ENCODE assay signal across 8 mouse cellular contexts in genomic region chrX:73798502-73798901, GRCm38 (mm10). TPM values are rescaled to one million over a fixed set of nuclear protein-coding genes. Genes with fewer than 3 reads are reported as not detected.
DNase-seq lines count a peak whose midpoint lies in the region; ATAC-seq and TF ChIP-seq lines count a peak whose summit lies in the region.

No protein-coding gene starts in this region.

- H3K9ac ChIP-seq in CH12.LX (ENCODE audit: insufficient read depth, low read depth), result no peak overlapping the region
- H3K9ac ChIP-seq in embryonic facial prominence, embryonic 14.5 days (ENCODE audit: low read depth, low read length), result no peak overlapping the region
- H3K9ac ChIP-seq in heart, embryonic 14.5 days (ENCODE audit: low read length), result no peak overlapping the region
- H3K9ac ChIP-seq in kidney, embryonic 16.5 days (replicated peaks; ENCODE audit: low read length), result no peak overlapping the region

- dilution Hi-C loops in CH12.LX (cut with MboI; ENCODE audit: extremely low pct_ligation_motif_present, extremely low pct_unique_long_range_greater_than_20kb, low sequenced_read_pairs), result no loop called here

- 37% methylated on average over 8 of the region's 9 CpGs for WGBS in embryonic facial prominence, embryonic 14.5 days
- WGBS in heart, embryonic 14.5 days, result 47% methylated on average over 9 of the region's 9 CpGs
- WGBS in kidney, embryonic 16.5 days, result 39% methylated on average over 9 of the region's 9 CpGs
- WGBS in lung, adult 2 months, result 47% methylated on average over 9 of the region's 9 CpGs

- TF ChIP-seq POLR2A in CH12.LX (IDR thresholded peaks at IDR 0.05; ENCODE audit: low read depth, low read length), result no peak
- no peak for TF ChIP-seq POLR2A in lung, adult 2 months (IDR thresholded peaks at IDR 0.05; ENCODE audit: borderline replicate concordance, extremely low read depth, low read depth, low read length)

- DNase-seq in CH12.LX (ENCODE audit: extremely low read depth), result peak; percentile 55
- peak; percentile 74 to 88 for DNase-seq in adrenal gland, postnatal 36 days
- peak; percentile 40 for DNase-seq in embryonic facial prominence, embryonic 14.5 days (ENCODE audit: low spot score)
- DNase-seq in lung, adult 2 months, result peak; percentile 59
- peak; percentile 57 to 76 for DNase-seq in thymus, postnatal 10 days (ENCODE audit: low spot score in 2 of 2)

- H3K36me3 ChIP-seq in CH12.LX (replicated peaks in 1 of 2; ENCODE audit: control insufficient read depth in 1 of 2, insufficient read depth in 1 of 2, low read length in 1 of 2), result peaks cover 3 to 36% of the 10 kb centered on the region in 2 experiments
- no peaks in the 10 kb centered on the region for H3K36me3 ChIP-seq in embryonic facial prominence, embryonic 14.5 days (ENCODE audit: control insufficient read depth, insufficient read depth, low read length)
- no peaks in the 10 kb centered on the region for H3K36me3 ChIP-seq in heart, embryonic 14.5 days (ENCODE audit: control insufficient read depth, insufficient read depth, low read length)
- H3K36me3 ChIP-seq in kidney, embryonic 16.5 days (ENCODE audit: insufficient read depth, low read length), result no peaks in the 10 kb centered on the region

- ATAC-seq in embryonic facial prominence, embryonic 14.5 days (ENCODE audit: low read depth), result peak; percentile 88
- ATAC-seq in heart, embryonic 14.5 days (ENCODE audit: insufficient number of reproducible peaks, insufficient read depth, low FRiP score, low read depth), result peak; percentile 77; the same call in 1 of the 2 replicates
- ATAC-seq in kidney, embryonic 16.5 days (ENCODE audit: low FRiP score, low TSS enrichment), result peak; percentile 83
- ATAC-seq in neutrophil, adult 5-6 weeks (ENCODE audit: extremely low read depth, insufficient number of reproducible peaks, low FRiP score, poor library complexity, severe bottlenecking), result peak; percentile 70; the same call in 1 of the 2 replicates

- no peak for TF ChIP-seq EP300 in CH12.LX (IDR thresholded peaks at IDR 0.05; ENCODE audit: low read length)

- no peaks in the 10 kb centered on the region for H3K4me1 ChIP-seq in CH12.LX (ENCODE audit: control insufficient read depth in 1 of 2, insufficient read depth in 2 of 2)
- no peaks in the 10 kb centered on the region for H3K4me1 ChIP-seq in embryonic facial prominence, embryonic 14.5 days (ENCODE audit: control insufficient read depth, insufficient read depth, low read length)
- no peaks in the 10 kb centered on the region; a peak in 1 of 4 replicates for H3K4me1 ChIP-seq in heart, embryonic 14.5 days (ENCODE audit: control insufficient read depth in 2 of 2, insufficient read depth in 2 of 2, low read length in 2 of 2)
- no peaks in the 10 kb centered on the region for H3K4me1 ChIP-seq in kidney, embryonic 16.5 days (ENCODE audit: insufficient read depth, low read length)
- no peaks in the 10 kb centered on the region for H3K4me1 ChIP-seq in lung, adult 2 months (ENCODE audit: control insufficient read depth, insufficient read depth, low read length)

- no peak overlapping the region for H3K4me3 ChIP-seq in CH12.LX (replicated peaks in 1 of 3; ENCODE audit: low read depth in 2 of 3, low read length in 2 of 3, poor library complexity in 1 of 3)
- no peak overlapping the region for H3K4me3 ChIP-seq in embryonic facial prominence, embryonic 14.5 days (ENCODE audit: low read depth, low read length)
- H3K4me3 ChIP-seq in heart, embryonic 14.5 days (ENCODE audit: control insufficient read depth in 1 of 2, insufficient read depth in 1 of 2, low read depth in 1 of 2, low read length in 2 of 2), result no peak overlapping the region
- no peak overlapping the region for H3K4me3 ChIP-seq in kidney, embryonic 16.5 days (ENCODE audit: low read length)
- no peak overlapping the region for H3K4me3 ChIP-seq in lung, adult 2 months (replicated peaks; ENCODE audit: extremely low read depth, low read depth, low read length)

- in situ Hi-C loops in CH12.LX (cut with MboI; ENCODE audit: low pct_ligation_motif_present, low pct_unique_long_range_greater_than_20kb, low sequenced_read_pairs), result loop anchor here (25.0 kb wide), 1 partner anchor 589 kb away; the partner anchor contains the start of genes Fam3a and Ikbkg

- H3K79me2 ChIP-seq in CH12.LX (replicated peaks; ENCODE audit: control insufficient read depth, extremely low read depth, insufficient read depth, poor library complexity, severe bottlenecking), result no peaks in the 10 kb centered on the region

- TF ChIP-seq RAD21 in CH12.LX (IDR thresholded peaks at IDR 0.05; ENCODE audit: low read depth, low read length), result peak; percentile 71

- peak; percentile 4 to 77; a peak in 2 of 4 replicates for TF ChIP-seq CTCF in CH12.LX (conservative IDR thresholded peaks at IDR 0.05 in 1 of 2, IDR thresholded peaks at IDR 0.05 in 1 of 2; ENCODE audit: low read depth in 2 of 2, low read length in 2 of 2)
- TF ChIP-seq CTCF in lung, adult 2 months (IDR thresholded peaks at IDR 0.05; ENCODE audit: insufficient read depth, low read length), result peak; percentile 60

- no peaks in the 10 kb centered on the region for H3K9me3 ChIP-seq in CH12.LX (replicated peaks; ENCODE audit: low read length)
- no peaks in the 10 kb centered on the region for H3K9me3 ChIP-seq in embryonic facial prominence, embryonic 14.5 days (ENCODE audit: control insufficient read depth, low read length)
- no peaks in the 10 kb centered on the region for H3K9me3 ChIP-seq in heart, embryonic 14.5 days (ENCODE audit: control insufficient read depth, low read length)
- H3K9me3 ChIP-seq in kidney, embryonic 16.5 days (ENCODE audit: low read length), result no peaks in the 10 kb centered on the region

- no peaks in the 10 kb centered on the region for H3K27me3 ChIP-seq in CH12.LX (replicated peaks)
- no peaks in the 10 kb centered on the region; the same call in 1 of the 2 replicates for H3K27me3 ChIP-seq in embryonic facial prominence, embryonic 14.5 days (replicated peaks; ENCODE audit: control insufficient read depth, insufficient read depth, low read length)
- no peaks in the 10 kb centered on the region for H3K27me3 ChIP-seq in heart, embryonic 14.5 days (ENCODE audit: control insufficient read depth, insufficient read depth, low read length)
- 0 out of 2 replicates have a peak, but pooled peaks cover 3% of the 10 kb centered on the region for H3K27me3 ChIP-seq in kidney, embryonic 16.5 days (ENCODE audit: insufficient read depth, low read length)

- H3K27ac ChIP-seq in CH12.LX (ENCODE audit: insufficient read depth, low read depth), result no peak overlapping the region
- no peak overlapping the region for H3K27ac ChIP-seq in embryonic facial prominence, embryonic 14.5 days (replicated peaks; ENCODE audit: low read depth, low read length)
- no peak overlapping the region for H3K27ac ChIP-seq in heart, embryonic 14.5 days (replicated peaks in 1 of 2; ENCODE audit: control insufficient read depth in 1 of 2, insufficient read depth in 1 of 2, low read depth in 2 of 2, low read length in 2 of 2)
- no peak overlapping the region for H3K27ac ChIP-seq in kidney, embryonic 16.5 days (ENCODE audit: low read length)

- H3K4me2 ChIP-seq in CH12.LX (ENCODE audit: insufficient read depth, low read depth, poor library complexity, severe bottlenecking), result no peak overlapping the region
- H3K4me2 ChIP-seq in embryonic facial prominence, embryonic 14.5 days (ENCODE audit: low read depth, low read length), result no peak overlapping the region
- H3K4me2 ChIP-seq in heart, embryonic 14.5 days (ENCODE audit: low read length), result no peak overlapping the region
- no peak overlapping the region for H3K4me2 ChIP-seq in kidney, embryonic 16.5 days (replicated peaks; ENCODE audit: low read depth, low read length)

RNA-seq across cellular contexts. Expression of gene Ssr4, which starts 11.7 kb away (rescaled TPM):
- total RNA-seq in CH12.LX (2012; rRNA removed) (281 and 350 TPM in 2 replicates), CH12.LX (2014; rRNA removed) (389 and 428 TPM in 2 replicates)
- 260 and 291 TPM in 2 replicates for polyA plus RNA-seq in CH12.LX (2012; ENCODE audit: insufficient read length, low read depth)
- 100 to 1,000 TPM; 161 to 166 TPM for total RNA-seq in adrenal gland, postnatal 36 days (2021)
- polyA plus RNA-seq in embryonic facial prominence, embryonic 14.5 days (2014; fragmentation: Nextera tagmentation; extraction: Ambion mirVana), result 259 and 277 TPM in 2 replicates
- 186 and 206 TPM in 2 replicates for polyA plus RNA-seq in heart, embryonic 14.5 days (2014; fragmentation: Nextera tagmentation; extraction: Ambion mirVana)
- polyA plus RNA-seq in kidney, embryonic 16.5 days (2015; fragmentation: Nextera tagmentation; extraction: Ambion mirVana), result 182 and 199 TPM in 2 replicates
- 153 and 171 TPM in 2 replicates for polyA plus RNA-seq in lung, adult 2 months (2012; rRNA removed)
- 73.1 and 84.8 TPM in 2 replicates for total RNA-seq in neutrophil, adult 5-6 weeks (2017)

RNA-seq across cellular contexts. Expression of gene Idh3g, which starts 11.8 kb away (rescaled TPM):
- total RNA-seq in CH12.LX (2012; rRNA removed), result 191 and 219 TPM in 2 replicates
- 225 and 237 TPM in 2 replicates for total RNA-seq in CH12.LX (2014; rRNA removed)
- 191 and 209 TPM in 2 replicates for polyA plus RNA-seq in CH12.LX (2012; ENCODE audit: insufficient read length, low read depth)
- 100 to 1,000 TPM; 412 to 482 TPM for total RNA-seq in adrenal gland, postnatal 36 days (2021)
- 193 and 211 TPM in 2 replicates for polyA plus RNA-seq in embryonic facial prominence, embryonic 14.5 days (2014; fragmentation: Nextera tagmentation; extraction: Ambion mirVana)
- 498 and 508 TPM in 2 replicates for polyA plus RNA-seq in heart, embryonic 14.5 days (2014; fragmentation: Nextera tagmentation; extraction: Ambion mirVana)
- polyA plus RNA-seq in kidney, embryonic 16.5 days (2015; fragmentation: Nextera tagmentation; extraction: Ambion mirVana), result 270 and 296 TPM in 2 replicates
- 144 and 247 TPM in 2 replicates for polyA plus RNA-seq in lung, adult 2 months (2012; rRNA removed)
- total RNA-seq in neutrophil, adult 5-6 weeks (2017), result 138 and 153 TPM in 2 replicates

RNA-seq across cellular contexts. Expression of gene Srpk3, which starts 24.3 kb away (rescaled TPM):
- total RNA-seq in CH12.LX (2012; rRNA removed) (55.2 and 67.5 TPM in 2 replicates), CH12.LX (2014; rRNA removed) (42.7 and 45.7 TPM in 2 replicates)
- polyA plus RNA-seq in CH12.LX (2012; ENCODE audit: insufficient read length, low read depth), result 46.1 and 52.3 TPM in 2 replicates
- under 1 TPM in 1 of 2 experiments, not detected in 1; 0.33 TPM for total RNA-seq in adrenal gland, postnatal 36 days (2021)
- 54.6 and 63.2 TPM in 2 replicates for polyA plus RNA-seq in embryonic facial prominence, embryonic 14.5 days (2014; fragmentation: Nextera tagmentation; extraction: Ambion mirVana)
- polyA plus RNA-seq in heart, embryonic 14.5 days (2014; fragmentation: Nextera tagmentation; extraction: Ambion mirVana), result 76.5 and 79.5 TPM in 2 replicates
- 4.7 and 4.8 TPM in 2 replicates for polyA plus RNA-seq in kidney, embryonic 16.5 days (2015; fragmentation: Nextera tagmentation; extraction: Ambion mirVana)
- 7.1 and 13.1 TPM in 2 replicates for polyA plus RNA-seq in lung, adult 2 months (2012; rRNA removed)
- total RNA-seq in neutrophil, adult 5-6 weeks (2017), result 117 and 120 TPM in 2 replicates

RNA-seq across cellular contexts. Expression of gene Pdzd4, which starts 26.3 kb away (rescaled TPM):
- total RNA-seq in CH12.LX (2012; rRNA removed) (0.42 and 0.72 TPM in 2 replicates), CH12.LX (2014; rRNA removed) (0.30 and 0.32 TPM in 2 replicates)
- polyA plus RNA-seq in CH12.LX (2012; ENCODE audit: insufficient read length, low read depth), result 0.85 and 1.1 TPM in 2 replicates
- 1 to 10 TPM; 2.9 to 4.4 TPM for total RNA-seq in adrenal gland, postnatal 36 days (2021)
- polyA plus RNA-seq in embryonic facial prominence, embryonic 14.5 days (2014; fragmentation: Nextera tagmentation; extraction: Ambion mirVana), result 1.1 and 1.8 TPM in 2 replicates
- polyA plus RNA-seq in heart, embryonic 14.5 days (2014; fragmentation: Nextera tagmentation; extraction: Ambion mirVana), result 0.40 and 0.42 TPM in 2 replicates
- 0.59 and 0.84 TPM in 2 replicates for polyA plus RNA-seq in kidney, embryonic 16.5 days (2015; fragmentation: Nextera tagmentation; extraction: Ambion mirVana)
- polyA plus RNA-seq in lung, adult 2 months (2012; rRNA removed), result 2.1 and 2.2 TPM in 2 replicates
- total RNA-seq in neutrophil, adult 5-6 weeks (2017), result 0.61 and 0.93 TPM in 2 replicates

RNA-seq across cellular contexts. Expression of gene Plxnb3, which starts 41.6 kb away (rescaled TPM):
- total RNA-seq in CH12.LX (2012; rRNA removed), result 0.42 and 0.59 TPM in 2 replicates
- 0.24 and 0.28 TPM in 2 replicates for total RNA-seq in CH12.LX (2014; rRNA removed)
- polyA plus RNA-seq in CH12.LX (2012; ENCODE audit: insufficient read length, low read depth), result 0.60 and 0.76 TPM in 2 replicates
- under 1 TPM; 0.30 to 0.66 TPM for total RNA-seq in adrenal gland, postnatal 36 days (2021)
- polyA plus RNA-seq in embryonic facial prominence, embryonic 14.5 days (2014; fragmentation: Nextera tagmentation; extraction: Ambion mirVana), result 0.90 and 1.1 TPM in 2 replicates
- polyA plus RNA-seq in heart, embryonic 14.5 days (2014; fragmentation: Nextera tagmentation; extraction: Ambion mirVana), result 0.31 and 0.69 TPM in 2 replicates
- polyA plus RNA-seq in kidney, embryonic 16.5 days (2015; fragmentation: Nextera tagmentation; extraction: Ambion mirVana), result 0.30 and 0.32 TPM in 2 replicates
- polyA plus RNA-seq in lung, adult 2 months (2012; rRNA removed), result 1.3 and 1.4 TPM in 2 replicates
- total RNA-seq in neutrophil, adult 5-6 weeks (2017), result 0.61 and 1.3 TPM in 2 replicates
